ENCODE assay signal across 7 mouse cellular contexts in genomic region chr7:80191455-80191854, GRCm38 (mm10). TPM values are rescaled to one million over a fixed set of nuclear protein-coding genes. Genes with fewer than 3 reads are reported as not detected.
A peak's percentile ranks its signal among the peaks of the same experiment; 100 is the strongest.
DNase-seq lines count a peak whose midpoint lies in the region; ATAC-seq and TF ChIP-seq lines count a peak whose summit lies in the region.

No protein-coding gene starts in this region.

- peaks cover 8% of the 10 kb centered on the region for H3K4me1 ChIP-seq in ES-Bruce4 (ENCODE audit: control insufficient read depth, insufficient read depth, low read length)
- H3K4me1 ChIP-seq in limb, embryonic 14.5 days (ENCODE audit: control insufficient read depth, insufficient read depth, low read length) = peaks cover 35% of the 10 kb centered on the region

- ATAC-seq in hematopoietic stem cell, adult 5-6 weeks (replicated peaks in 1 of 2; ENCODE audit: insufficient read depth in 1 of 2, low FRiP score in 2 of 2, low TSS enrichment in 1 of 2, low read depth in 1 of 2, poor library complexity in 2 of 2, severe bottlenecking in 2 of 2) = peak; percentile 60 to 66
- peak; percentile 35 for ATAC-seq in limb, embryonic 14.5 days (ENCODE audit: low FRiP score, low read depth)

- no peaks in the 10 kb centered on the region for H3K36me3 ChIP-seq in ES-Bruce4 (ENCODE audit: control insufficient read depth, insufficient read depth, low read length, poor library complexity, severe bottlenecking)
- no peaks in the 10 kb centered on the region for H3K36me3 ChIP-seq in limb, embryonic 14.5 days (ENCODE audit: control insufficient read depth, insufficient read depth, low read length)

- H3K9me3 ChIP-seq in ES-Bruce4 (replicated peaks; ENCODE audit: control insufficient read depth, insufficient read depth, low read length, poor library complexity, severe bottlenecking) = no peaks in the 10 kb centered on the region
- no peaks in the 10 kb centered on the region for H3K9me3 ChIP-seq in limb, embryonic 14.5 days (ENCODE audit: control insufficient read depth, low read length)

- DNase-seq in ZHBTc4 (ENCODE audit: low read depth, low spot score) = peak; percentile 52
- peak; percentile 49 for DNase-seq in limb, embryonic 14.5 days (ENCODE audit: low spot score)
- DNase-seq in monocyte, adult 2 months (ENCODE audit: low read depth in 1 of 2, low spot score in 2 of 2) = peak; percentile 35 to 48
- DNase-seq in urinary bladder, adult 2 months (ENCODE audit: low spot score) = peak; percentile 72
- DNase-seq in left cerebral cortex, adult 8-10 months (ENCODE audit: low spot score in 2 of 2) = no peak

- no peak for TF ChIP-seq CTCF in ES-Bruce4 (IDR thresholded peaks at IDR 0.05; ENCODE audit: low read depth, low read length)

- TF ChIP-seq EP300 in ES-Bruce4 (IDR thresholded peaks at IDR 0.05; ENCODE audit: insufficient read depth, low read depth, low read length) = peak; percentile 27; the same call in 1 of the 2 replicates

- no peaks in the 10 kb centered on the region for H3K27me3 ChIP-seq in ES-Bruce4 (ENCODE audit: control insufficient read depth, insufficient read depth, low read length, poor library complexity, severe bottlenecking)
- no peaks in the 10 kb centered on the region for H3K27me3 ChIP-seq in limb, embryonic 14.5 days (ENCODE audit: control insufficient read depth, insufficient read depth, low read length)

- H3K27ac ChIP-seq in ES-Bruce4 (ENCODE audit: insufficient read depth, low read length) = peak overlapping the region; percentile 100
- H3K27ac ChIP-seq in limb, embryonic 14.5 days (replicated peaks; ENCODE audit: low read depth, low read length) = peak overlapping the region; percentile 75; the same call in 1 of the 2 replicates

- peak overlapping the region; percentile 45; the same call in 1 of the 2 replicates for H3K4me2 ChIP-seq in limb, embryonic 14.5 days (replicated peaks; ENCODE audit: low read depth, low read length, severe bottlenecking)

- WGBS in limb, embryonic 14.5 days = 57% methylated on average over 4 of the region's 5 CpGs

- TF ChIP-seq POLR2A in ES-Bruce4 (IDR thresholded peaks at IDR 0.05; ENCODE audit: insufficient read depth, low read length) = no peak
- TF ChIP-seq POLR2A in limb, embryonic 14.5 days (IDR thresholded peaks at IDR 0.05; ENCODE audit: borderline replicate concordance, extremely low read depth, insufficient read depth, insufficient read length) = no peak

- H3K4me3 ChIP-seq in ES-Bruce4 (ENCODE audit: low read depth, low read length) = peak overlapping the region; percentile 14; the same call in 1 of the 2 replicates
- no peak overlapping the region for H3K4me3 ChIP-seq in limb, embryonic 14.5 days (replicated peaks; ENCODE audit: low read length)

- H3K9ac ChIP-seq in ES-Bruce4 (ENCODE audit: low read depth, poor library complexity, severe bottlenecking) = peak overlapping the region; percentile 10; the same call in 1 of the 2 replicates
- no peak overlapping the region for H3K9ac ChIP-seq in limb, embryonic 14.5 days (ENCODE audit: low read depth, low read length, severe bottlenecking)

RNA-seq across cellular contexts. Expression of gene Sema4b, which starts 4.8 kb away (rescaled TPM):
- 27.1 and 29.0 TPM in 2 replicates for polyA plus RNA-seq in ES-Bruce4 (2011; ENCODE audit: insufficient read depth, insufficient read length, low read depth, missing spikeins)
- 9.2 and 11.4 TPM in 2 replicates for total RNA-seq in hematopoietic stem cell, adult 5-6 weeks (2017)
- polyA plus RNA-seq in limb, embryonic 14.5 days (2012; rRNA removed) = 8.2 and 12.3 TPM in 2 replicates
- 11.5 and 12.0 TPM in 2 replicates for polyA plus RNA-seq in limb, embryonic 14.5 days (2014; fragmentation: Nextera tagmentation; extraction: Ambion mirVana)
- polyA plus RNA-seq in urinary bladder, adult 2 months (2012; rRNA removed) = 15.8 and 27.2 TPM in 2 replicates
- 10 to 100 TPM; 18.6 to 22.7 (median 20.6) TPM for total RNA-seq in left cerebral cortex, adult 8-10 months (2022)

RNA-seq across cellular contexts. Expression of gene Cib1, which starts 41.2 kb away (rescaled TPM):
- 35.5 and 38.4 TPM in 2 replicates for polyA plus RNA-seq in ES-Bruce4 (2011; ENCODE audit: insufficient read depth, insufficient read length, low read depth, missing spikeins)
- total RNA-seq in hematopoietic stem cell, adult 5-6 weeks (2017) = 28.0 and 29.3 TPM in 2 replicates
- polyA plus RNA-seq in limb, embryonic 14.5 days (2012; rRNA removed) = 37.8 and 52.0 TPM in 2 replicates
- 66.1 and 72.1 TPM in 2 replicates for polyA plus RNA-seq in limb, embryonic 14.5 days (2014; fragmentation: Nextera tagmentation; extraction: Ambion mirVana)
- 66.1 and 85.6 TPM in 2 replicates for polyA plus RNA-seq in urinary bladder, adult 2 months (2012; rRNA removed)
- 10 to 100 TPM; 19.7 to 26.3 (median 25.2) TPM for total RNA-seq in left cerebral cortex, adult 8-10 months (2022)

RNA-seq across cellular contexts. Expression of gene Gdpgp1, which starts 41.2 kb away (rescaled TPM):
- polyA plus RNA-seq in ES-Bruce4 (2011; ENCODE audit: insufficient read depth, insufficient read length, low read depth, missing spikeins) = 3.3 and 4.3 TPM in 2 replicates
- 3.0 and 3.1 TPM in 2 replicates for total RNA-seq in hematopoietic stem cell, adult 5-6 weeks (2017)
- 2.0 TPM in 2 replicates for polyA plus RNA-seq in limb, embryonic 14.5 days (2012; rRNA removed)
- polyA plus RNA-seq in limb, embryonic 14.5 days (2014; fragmentation: Nextera tagmentation; extraction: Ambion mirVana) = 2.1 and 2.4 TPM in 2 replicates
- 2.2 and 2.6 TPM in 2 replicates for polyA plus RNA-seq in urinary bladder, adult 2 months (2012; rRNA removed)
- 1 to 10 TPM; 5.9 to 6.8 (median 6.6) TPM for total RNA-seq in left cerebral cortex, adult 8-10 months (2022)

RNA-seq across cellular contexts. Expression of gene Ttll13, which starts 54.7 kb away (rescaled TPM):
- polyA plus RNA-seq in ES-Bruce4 (2011; ENCODE audit: insufficient read depth, insufficient read length, low read depth, missing spikeins) = 0.84 and 1.2 TPM in 2 replicates
- 0.81 TPM in 1 of 2 replicates, not detected in the other for total RNA-seq in hematopoietic stem cell, adult 5-6 weeks (2017)
- polyA plus RNA-seq in limb, embryonic 14.5 days (2012; rRNA removed) = 0.28 and 0.59 TPM in 2 replicates
- 0.73 and 0.94 TPM in 2 replicates for polyA plus RNA-seq in limb, embryonic 14.5 days (2014; fragmentation: Nextera tagmentation; extraction: Ambion mirVana)
- polyA plus RNA-seq in urinary bladder, adult 2 months (2012; rRNA removed) = 1.2 and 1.7 TPM in 2 replicates
- total RNA-seq in left cerebral cortex, adult 8-10 months (2022) = 1 to 10 TPM; 1.5 to 2.7 (median 2.1) TPM

Comparison
In these comparisons a context has a peak if more than half of its experiments do, and no peak if none do; other contexts are left out.
1. DNase-seq: peak in ZHBTc4 (single experiment), limb, embryonic 14.5 days (single experiment), monocyte, adult 2 months (2 of 2) and urinary bladder, adult 2 months (single experiment); none in left cerebral cortex, adult 8-10 months (0 of 2).